Mouse (Mus musculus): Measurements from ENCODE around the gene Ndufs5.

Gene Ndufs5

DNA sequence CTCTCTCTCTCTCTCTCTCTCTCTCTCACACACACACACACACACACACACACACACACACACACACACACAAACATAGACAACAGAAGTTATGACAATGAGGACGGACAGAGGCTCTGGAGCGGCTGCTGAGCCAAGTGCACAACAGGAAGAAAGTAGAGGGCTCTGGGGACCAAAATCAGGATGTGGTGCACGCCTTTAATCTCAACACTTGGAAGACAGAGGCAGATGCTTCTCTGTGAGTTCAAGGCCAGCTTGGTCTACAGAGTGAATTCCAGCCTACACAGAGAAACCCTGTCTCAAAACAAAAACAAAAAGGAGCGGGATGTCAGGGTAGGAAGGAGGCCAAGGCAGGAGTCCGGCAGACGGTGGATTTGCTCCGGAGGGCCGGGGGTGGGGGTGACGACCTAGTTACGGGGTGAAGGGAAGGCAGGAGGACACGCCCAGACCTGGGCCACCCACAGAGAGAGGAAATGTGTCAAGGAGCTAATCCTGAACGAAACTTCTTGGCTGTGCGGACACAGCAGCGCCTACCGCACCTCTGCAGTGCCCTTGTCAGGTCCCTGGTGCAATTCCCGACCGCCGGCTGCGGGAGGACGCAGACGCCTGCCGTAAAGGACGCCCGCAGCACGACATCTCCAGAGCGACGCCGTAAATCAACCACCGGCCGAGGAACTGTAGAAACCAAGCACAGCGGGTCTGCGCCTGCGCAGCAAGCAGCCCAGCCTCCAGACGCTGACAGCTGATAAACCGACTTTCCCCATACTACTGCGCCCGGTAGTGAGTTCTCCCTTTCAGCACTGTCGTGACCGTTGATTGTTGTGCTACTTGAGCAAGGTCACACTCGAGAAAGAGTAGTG, at the start of gene Ndufs5:
Ndufs5 (minus strand) TSS at position 629 of the 860 bp plus-strand sequence.
- in situ Hi-C loops (cut with MboI, MseI), result loop anchor here (5.0 kb wide), 1 partner anchor 34 kb away; the partner anchor contains the start of gene Akirin1

DNA sequence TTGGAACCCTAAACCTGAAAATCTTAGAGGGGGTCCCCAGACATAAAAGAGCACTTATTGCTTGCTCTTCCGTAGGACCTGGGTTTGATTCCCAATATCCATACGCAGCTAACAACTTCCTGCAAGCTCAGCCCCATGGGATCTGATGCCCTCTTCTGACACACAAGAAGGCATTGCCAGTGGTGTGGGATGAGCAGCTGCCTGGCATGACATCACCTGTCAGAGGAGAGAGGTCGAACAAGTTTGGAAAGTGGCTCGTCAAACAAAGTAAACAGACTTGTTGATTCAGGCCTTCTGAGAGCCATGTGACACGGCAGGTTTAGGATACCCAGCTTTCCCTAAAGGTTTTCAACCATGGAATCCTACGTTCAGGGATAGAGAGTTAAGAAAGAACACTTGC, 47.1 kb upstream of the Ndufs5 start:
- in situ Hi-C loops (cut with MboI, MseI), result loop anchor here (10.0 kb wide), 1 partner anchor 120 kb away; no protein-coding TSS in a partner anchor

- in situ Hi-C loops (cut with MboI, MseI), result no loop called here
These were observed 40.3 kb upstream of the Ndufs5 start for GRCm38 (mm10) chr4:123758306-123758705.

- in situ Hi-C loops (cut with MboI, MseI), result loop anchor here (5.0 kb wide), 1 partner anchor 34 kb away; the partner anchor contains the start of gene Ndufs5
These were observed 32.8 kb upstream of the Ndufs5 start for GRCm38 (mm10) chr4:123750707-123751312.

- in situ Hi-C loops (cut with MboI, MseI), result loop anchor here (5.0 kb wide), 1 partner anchor 33 kb away; the partner anchor contains the start of gene Ndufs5
These were observed 32.2 kb upstream of the Ndufs5 start, which contains the start of gene Akirin1 for GRCm38 (mm10) chr4:123750152-123750651. Gene Akirin1, minus strand, starts transcription at chr4:123750345.

DNA sequence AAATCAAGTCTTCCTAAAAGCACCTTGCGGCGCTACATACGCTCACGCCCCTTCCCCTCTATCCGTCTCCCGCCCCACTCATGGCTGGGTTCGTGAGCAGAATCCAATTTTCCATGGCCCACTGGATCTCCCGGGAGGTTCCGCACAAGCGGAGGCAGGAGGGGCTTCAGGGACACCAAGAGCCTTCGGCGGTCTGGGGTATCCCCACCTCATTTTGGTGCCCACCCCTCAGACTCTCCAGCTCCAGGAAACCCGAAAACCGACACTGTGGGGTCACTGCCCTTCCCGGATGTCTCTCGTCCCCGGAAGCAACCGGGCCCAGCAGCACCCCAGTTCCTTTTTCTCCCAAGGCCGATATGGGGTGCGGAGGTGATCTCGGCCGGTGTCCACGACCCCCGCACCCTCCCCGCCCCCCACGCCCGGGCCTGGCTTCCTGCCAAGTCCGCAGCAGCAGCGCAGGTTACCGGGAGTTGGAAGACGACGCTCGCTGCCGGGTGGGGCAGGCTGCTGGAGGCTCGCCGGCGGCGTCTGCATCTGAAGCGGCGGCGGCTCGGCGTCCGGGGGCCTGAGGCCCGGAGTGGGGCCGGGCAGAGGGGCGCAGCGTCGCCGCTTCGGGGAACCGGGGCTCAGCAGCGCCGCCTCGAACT, 31.6 kb upstream of the Ndufs5 start:
- in situ Hi-C loops (cut with MboI, MseI), result loop anchor here (5.0 kb wide), 1 partner anchor 32 kb away; the partner anchor contains the start of gene Ndufs5

DNA sequence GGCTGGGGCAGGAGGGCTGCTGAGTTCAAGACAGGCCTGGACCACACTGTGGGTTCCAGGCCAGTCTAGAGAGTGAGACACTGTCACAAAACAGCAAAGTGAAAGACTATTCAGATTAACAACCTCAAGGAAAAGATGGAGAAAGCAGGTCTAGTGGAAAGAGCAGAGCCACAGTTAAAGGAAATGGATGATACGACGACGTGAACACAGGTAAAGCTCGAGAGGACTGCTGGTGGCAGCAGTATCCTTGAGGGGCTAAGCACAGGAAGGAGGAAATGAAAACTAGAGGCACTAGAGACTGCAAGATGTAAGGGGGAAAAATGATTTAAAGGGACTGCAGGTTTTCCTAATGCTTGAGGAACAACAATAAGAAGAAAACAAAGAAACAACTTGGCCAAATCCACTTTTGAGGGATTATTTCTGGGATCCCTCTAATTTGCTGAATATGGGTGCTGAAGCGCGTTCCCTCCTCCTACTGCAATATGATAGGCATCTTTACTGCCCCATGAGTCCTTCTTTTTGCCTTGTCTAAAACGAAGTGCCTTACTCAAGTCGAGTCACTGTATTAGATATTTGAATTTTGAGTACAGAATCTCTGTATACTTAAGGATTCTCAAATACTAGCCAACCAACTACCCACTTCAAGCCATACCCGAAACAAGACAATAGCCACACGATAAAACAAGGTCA, 30.9 kb upstream of the Ndufs5 start:
- in situ Hi-C loops (cut with MboI, MseI), result no loop called here

DNA sequence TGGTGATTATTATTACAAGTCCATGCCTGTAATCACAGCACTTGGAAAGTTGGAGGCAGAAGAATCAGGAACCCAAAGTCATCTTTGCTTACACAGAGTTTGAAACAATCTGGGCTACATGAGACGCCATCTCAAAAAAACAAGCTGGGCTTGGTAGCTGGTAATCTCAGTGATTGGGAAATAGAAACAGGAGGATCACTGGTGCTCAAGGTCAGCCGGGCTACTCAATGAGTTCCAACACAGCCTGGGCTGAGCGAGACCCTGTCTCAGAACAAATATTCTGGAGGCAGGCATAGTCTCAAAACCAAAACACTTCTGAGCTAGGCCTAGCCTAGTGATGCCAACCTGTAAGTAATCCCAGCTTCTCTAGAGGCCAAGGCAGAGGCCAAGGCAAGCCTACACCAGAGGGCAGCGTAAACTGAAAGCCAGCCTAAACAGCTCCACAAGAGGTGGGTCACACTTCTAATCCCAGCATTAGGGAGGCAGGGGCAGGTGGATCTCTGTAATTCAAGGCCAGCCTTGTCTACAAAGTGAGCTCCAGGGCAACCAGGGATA, 27.3 kb upstream of the Ndufs5 start:
- in situ Hi-C loops (cut with MboI, MseI), result no loop called here

DNA sequence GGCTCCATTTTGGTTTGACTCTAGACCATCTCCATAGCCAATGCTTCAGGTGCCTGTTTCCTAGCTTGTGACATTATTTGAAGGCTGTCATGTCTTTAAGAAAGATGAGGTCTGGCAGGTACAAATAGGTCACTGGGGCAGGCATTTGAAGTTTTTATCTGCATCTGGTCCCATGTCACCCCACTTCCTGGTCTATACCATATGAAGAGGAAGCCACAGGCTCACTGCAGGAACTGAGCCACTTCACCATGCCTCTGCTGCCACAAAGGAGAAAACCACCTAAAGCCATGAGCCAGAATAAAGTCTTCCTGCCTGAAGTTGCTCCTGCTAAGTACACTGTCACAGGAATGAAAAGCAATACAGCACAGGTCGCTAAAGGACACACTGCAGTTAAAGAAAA, 24.9 kb upstream of the Ndufs5 start:
- in situ Hi-C loops (cut with MboI, MseI), result no loop called here

DNA sequence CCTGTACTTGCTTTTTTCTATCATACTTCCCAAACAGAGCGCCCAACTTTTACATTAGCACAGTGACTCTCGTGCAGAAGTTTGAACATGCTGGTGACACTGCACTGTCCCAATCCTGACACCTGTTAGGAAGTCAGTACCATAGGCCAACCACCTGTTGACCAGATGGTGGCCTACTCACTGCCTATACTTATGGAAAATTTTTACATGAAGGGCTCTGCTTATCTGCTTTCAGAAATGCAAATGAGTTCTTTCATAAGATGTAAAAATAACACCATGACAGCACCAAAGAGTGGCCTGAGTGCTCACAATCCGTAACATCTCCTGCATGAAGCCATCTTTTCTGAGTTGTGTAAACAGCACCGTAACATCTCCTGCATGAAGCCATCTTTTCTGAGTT, 20.7 kb upstream of the Ndufs5 start:
- in situ Hi-C loops (cut with MboI, MseI), result no loop called here

DNA sequence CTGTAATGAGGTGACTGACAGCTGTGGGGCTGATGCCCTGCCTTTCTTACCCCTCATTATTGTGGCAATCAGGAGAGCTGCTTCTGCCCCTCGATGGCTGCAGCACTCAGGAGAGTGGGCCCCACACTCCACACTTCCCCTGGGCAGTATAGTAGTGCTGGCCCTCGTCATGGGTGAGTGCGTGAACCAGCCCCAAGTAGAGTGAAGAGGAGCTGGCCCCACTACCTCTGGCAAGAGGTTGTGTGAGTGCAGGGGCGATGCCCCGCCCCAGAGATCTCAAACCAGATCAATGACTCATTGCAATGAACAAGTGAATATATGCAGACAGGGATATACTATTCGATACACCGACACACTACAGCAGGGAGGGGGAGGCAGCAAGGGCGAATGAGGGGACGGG, 15.5 kb upstream of the Ndufs5 start:
- in situ Hi-C loops (cut with MboI, MseI), result no loop called here

DNA sequence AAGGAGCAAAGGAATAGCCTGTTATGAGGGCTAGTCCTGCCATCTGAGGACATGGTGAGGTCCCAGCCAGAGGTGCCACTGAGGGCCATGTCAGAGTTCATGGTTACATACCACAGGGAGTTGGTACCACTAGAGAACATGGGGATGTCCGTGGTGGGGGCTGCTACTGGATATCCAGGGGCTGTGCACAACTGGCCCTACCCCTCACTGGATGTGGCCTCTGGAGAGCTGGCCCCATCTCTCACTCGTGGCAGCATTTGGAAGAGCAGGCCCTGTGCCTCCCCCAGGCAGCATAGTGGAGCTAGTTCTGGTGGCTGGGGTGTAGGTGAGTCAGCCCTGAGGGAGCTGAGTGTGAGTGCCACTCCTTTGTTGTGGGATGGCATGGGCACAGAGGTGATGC, 14.9 kb upstream of the Ndufs5 start:
- in situ Hi-C loops (cut with MboI, MseI), result no loop called here

DNA sequence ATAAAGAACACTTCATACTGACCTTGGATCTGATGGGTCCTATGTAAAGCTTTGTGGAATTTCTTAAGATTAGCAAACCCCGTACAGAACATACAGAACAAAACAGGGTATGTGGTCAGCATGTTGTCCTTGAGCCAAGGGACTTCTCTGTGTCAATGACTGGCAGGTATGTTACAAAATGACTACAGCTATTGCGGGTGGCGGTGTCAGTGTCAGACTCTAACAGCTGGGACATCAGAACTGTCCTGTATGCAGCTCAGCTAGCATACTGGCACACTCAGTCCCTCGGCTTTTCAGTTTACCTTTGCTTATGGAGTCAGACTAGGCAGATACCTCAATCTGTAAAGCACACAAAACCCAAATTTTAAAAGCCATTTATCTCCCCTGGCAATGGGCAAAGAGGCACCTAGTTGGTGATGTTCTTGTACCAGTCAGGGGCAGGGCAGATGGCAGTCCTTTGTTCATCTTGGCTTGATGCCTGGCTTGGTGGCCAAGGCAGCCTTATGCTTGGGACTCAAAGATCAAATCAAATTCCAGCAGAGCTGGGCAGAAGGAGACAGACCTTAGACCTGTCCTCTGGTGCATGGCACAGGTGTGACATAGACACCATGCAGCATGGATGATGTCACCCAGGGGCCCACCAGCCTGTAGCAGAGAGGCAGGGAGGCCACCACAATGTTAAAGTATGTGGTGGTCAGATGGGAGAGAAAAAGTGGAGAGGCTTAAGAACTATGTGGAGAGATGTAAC, 14.3 kb upstream of the Ndufs5 start:
- in situ Hi-C loops (cut with MboI, MseI), result no loop called here

DNA sequence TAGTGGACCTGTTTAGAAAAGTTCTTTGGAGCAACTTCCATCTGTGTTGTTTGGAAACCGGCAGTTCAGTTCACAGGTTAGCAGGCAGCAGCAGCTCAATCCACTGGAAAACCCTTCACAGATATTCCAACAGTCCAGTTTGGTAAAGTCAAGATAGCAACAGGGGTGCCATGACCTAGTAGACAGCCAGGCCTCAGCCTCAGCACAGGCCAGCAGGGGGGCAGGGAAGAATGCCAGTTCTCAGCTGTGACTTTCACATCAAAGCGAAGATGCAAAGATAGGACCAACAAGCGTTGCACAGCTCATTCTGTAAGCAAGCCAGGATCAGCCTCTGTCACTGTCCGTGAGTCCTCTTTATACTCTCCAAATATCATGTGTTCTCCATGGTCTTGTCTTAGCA, 3.8 kb upstream of the Ndufs5 start:
- in situ Hi-C loops (cut with MboI, MseI), result no loop called here

GRCm38 (mm10) chr4:123718434-123718780, 405 bp upstream of the Ndufs5 start:
- in situ Hi-C loops (cut with MboI, MseI), result loop anchor here (5.0 kb wide), 1 partner anchor 34 kb away; the partner anchor contains the start of gene Akirin1

DNA sequence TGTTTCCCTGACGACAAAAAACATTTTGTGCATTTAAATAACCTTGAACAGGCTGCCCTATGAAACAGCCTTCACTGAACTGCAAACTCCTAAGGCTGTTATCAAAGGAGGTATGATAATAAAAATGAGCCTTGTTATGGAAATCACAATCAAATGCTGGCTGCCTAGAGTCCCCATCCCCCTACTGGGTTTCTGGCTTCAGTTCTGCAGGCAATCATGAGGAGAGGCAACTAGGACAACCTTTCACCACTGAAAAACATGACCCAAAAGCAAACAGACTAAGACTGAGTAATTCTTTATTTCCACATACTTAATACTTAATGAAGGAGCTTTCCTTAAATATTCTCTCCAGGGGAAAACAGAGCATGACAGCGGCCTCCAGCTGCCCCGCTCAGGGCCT, 5.6 kb downstream of the Ndufs5 start:
- in situ Hi-C loops (cut with MboI, MseI), result no loop called here

DNA sequence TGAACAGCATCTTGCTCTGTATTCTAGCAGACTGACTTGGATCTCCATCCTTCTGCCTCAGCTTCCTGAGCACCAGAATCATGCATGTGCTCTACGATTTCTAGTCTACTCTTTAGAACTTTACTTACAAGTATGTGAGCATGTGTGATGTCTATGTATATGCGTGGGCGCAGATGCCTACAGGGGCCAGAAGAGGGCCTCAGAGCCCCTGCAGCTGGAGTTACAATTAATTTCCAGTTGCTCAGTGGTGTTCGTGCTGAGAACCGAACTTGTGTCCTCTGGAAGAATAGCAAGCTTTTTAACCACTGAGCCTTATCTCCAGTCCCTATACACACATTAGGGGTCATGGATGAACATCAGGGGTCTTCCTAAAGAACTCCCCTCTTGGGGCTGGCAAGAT, 10.7 kb downstream of the Ndufs5 start:
- in situ Hi-C loops (cut with MboI, MseI), result no loop called here

- in situ Hi-C loops (cut with MboI, MseI), result no loop called here
These were observed 12.7 kb downstream of the Ndufs5 start for GRCm38 (mm10) chr4:123705340-123705739.

GRCm38 (mm10) chr4:123693384-123693783, 24.6 kb downstream of the Ndufs5 start:
- in situ Hi-C loops (cut with MboI, MseI), result no loop called here

DNA sequence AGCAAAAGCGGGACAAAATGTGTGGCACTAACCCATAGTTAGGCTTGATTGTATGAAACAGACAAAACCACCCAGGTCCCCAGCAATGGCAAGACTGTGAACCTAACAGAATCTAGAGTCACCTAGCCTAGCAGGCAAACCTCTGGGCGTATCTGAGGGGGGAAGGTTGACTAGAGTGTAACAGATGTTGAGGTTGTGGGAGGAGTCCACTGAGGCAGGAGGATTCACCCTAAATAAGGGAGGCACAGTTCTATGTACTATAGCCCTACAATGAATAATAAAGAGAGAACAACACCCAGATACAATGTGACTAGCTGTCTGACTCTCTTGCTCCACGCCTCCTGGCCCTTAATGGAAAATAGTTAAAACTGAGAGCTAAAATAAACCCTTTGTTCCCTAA, 25.9 kb downstream of the Ndufs5 start:
- in situ Hi-C loops (cut with MboI, MseI), result no loop called here
